Mouse (Mus musculus) hindbrain, embryonic 10.5 days (tissue): Measurements from ENCODE around the gene Bid. TPM values are rescaled to one million over a fixed set of nuclear protein-coding genes. Genes with fewer than 3 reads are reported as not detected.
A peak's percentile ranks its signal among the peaks of the same experiment; 100 is the strongest.

Experiments
- DNase-seq: peaks from one replicate; pipeline ENCODE4 v3.0.0-alpha.2; 2017; ENCODE audit warnings: low spot score
- H3K27ac ChIP-seq: fragments of 300-500 bp; sonication (generic); 2 replicates; pipeline ENCODE4 v1.5.1; 2016; ENCODE audit warnings: mild to moderate bottlenecking, moderate library complexity
- H3K27me3 ChIP-seq: fragments of 300-500 bp; sonication (generic); 2 replicates; pipeline ENCODE4 v1.6.1; 2016; ENCODE audit warnings: mild to moderate bottlenecking; ENCODE audit not compliant: poor library complexity, insufficient read depth, severe bottlenecking
- H3K36me3 ChIP-seq: fragments of 300-500 bp; sonication (generic); 2 replicates; pipeline ENCODE4 v1.6.1; 2016; ENCODE audit warnings: mild to moderate bottlenecking, moderate library complexity
- H3K4me1 ChIP-seq: fragments of 300-500 bp; sonication (generic); replicated peaks from 2 replicates; pipeline ENCODE4 v1.6.1; 2016; ENCODE audit warnings: mild to moderate bottlenecking
- H3K4me3 ChIP-seq: fragments of 300-500 bp; sonication (generic); 2 replicates; pipeline ENCODE4 v1.5.1; 2016; ENCODE audit warnings: mild to moderate bottlenecking, moderate library complexity
- H3K9me3 ChIP-seq: fragments of 300-500 bp; sonication (generic); 2 replicates; pipeline ENCODE4 v1.6.1; 2016; ENCODE audit warnings: mild to moderate bottlenecking, moderate library complexity
- WGBS: fragments of 180-500 bp; shearing (Covaris S2); methylation state at CpG from one replicate; pipeline ENCODE4 v1.1.7; 2016; 5-methylcytosine and 5-hydroxymethylcytosine counted together
- polyA plus RNA-seq: library from polyadenylated mRNA; unstranded; fragments of >200 nt; fragmentation: Nextera tagmentation; extraction: Ambion mirVana; gene quantifications from 2 replicates; pipeline ENCODE4 v1.2.1, GENCODE M21; 2016

The Bid gene
- 15.7 and 17.5 TPM in 2 replicates for polyA plus RNA-seq

DNA sequence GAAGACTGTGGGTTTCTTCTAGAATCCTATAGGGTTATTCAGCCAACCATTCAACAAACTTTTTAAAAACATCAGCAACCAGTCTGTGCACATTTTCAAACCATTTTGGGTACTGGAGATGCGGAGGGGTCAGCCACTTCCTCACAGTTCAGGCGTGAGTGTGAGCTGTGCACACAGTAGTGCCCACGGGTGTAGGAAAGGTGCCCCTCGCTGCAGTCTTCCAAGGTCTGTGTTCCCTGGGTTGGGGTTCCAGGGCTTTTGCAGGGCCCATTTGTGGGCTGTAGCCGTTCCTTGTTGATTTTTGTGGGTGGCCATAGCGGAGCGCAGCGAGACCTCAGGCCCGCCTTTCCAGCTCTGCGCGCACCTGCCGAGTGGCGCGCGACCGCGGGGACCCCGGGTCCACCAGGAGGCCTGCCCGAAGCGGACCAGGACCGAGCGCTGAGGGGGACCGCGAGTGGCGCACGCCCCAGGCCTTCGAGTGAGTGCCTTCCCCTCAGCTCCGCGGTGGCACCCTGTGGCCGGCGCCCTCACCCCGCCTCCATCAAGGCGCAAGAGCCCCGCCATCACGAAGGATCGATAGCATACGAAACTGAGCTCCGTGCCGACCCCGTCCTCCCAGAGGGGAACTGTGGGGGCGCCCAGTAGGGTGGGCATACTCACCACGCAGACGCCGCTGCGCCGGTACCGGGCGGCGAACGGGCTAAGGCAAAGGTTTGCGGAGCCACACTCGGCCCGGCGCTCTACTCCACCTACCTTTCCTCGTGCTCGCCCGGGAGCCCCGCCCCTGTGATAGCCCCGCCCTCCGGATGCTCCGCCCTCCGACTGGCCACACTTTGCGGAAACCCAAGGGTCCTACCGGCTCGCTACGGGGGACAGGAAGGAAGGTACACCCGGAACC, at the start of gene Bid:
Gene Bid (minus strand): TSS at position 780 of the 898 bp plus-strand sequence.
- H3K27me3 ChIP-seq, result peaks cover 19% of the 10 kb centered on the region
- H3K36me3 ChIP-seq, result no peaks in the 10 kb centered on the region
- H3K27ac ChIP-seq, result peak within 1 kb of the TSS; percentile 79
- H3K4me3 ChIP-seq, result peak within 1 kb of the TSS; percentile 77
- no peaks in the 10 kb centered on the region for H3K9me3 ChIP-seq
- peaks cover 26% of the 10 kb centered on the region for H3K4me1 ChIP-seq
- under 1% methylated on average over 67 of the region's 67 CpGs for WGBS
- peak; percentile 90 for DNase-seq

DNA sequence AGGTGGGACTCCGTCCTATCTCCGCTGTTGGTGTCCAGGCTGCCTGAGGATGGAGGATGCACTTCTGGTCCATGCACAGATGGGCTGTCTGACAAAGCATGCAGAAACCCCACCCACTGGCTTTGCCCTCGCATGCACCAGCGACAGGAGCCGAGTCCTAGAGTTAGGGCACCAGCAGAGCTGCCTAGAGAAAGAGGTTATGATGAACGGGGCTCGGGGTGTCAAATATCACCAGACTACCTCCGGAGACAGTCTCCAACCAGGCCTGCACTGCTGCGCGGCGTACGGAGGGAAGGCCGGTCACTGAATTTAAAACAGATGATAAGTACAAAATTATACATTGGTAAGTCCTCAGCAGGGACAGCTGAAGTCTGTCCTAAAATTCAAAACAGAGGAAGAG, 49.2 kb upstream of the Bid start:
- Histone ChIP-seq H3K27ac (no peak overlapping the region), H3K27me3 (no peaks in the 10 kb centered on the region), H3K9me3 (no peaks in the 10 kb centered on the region), H3K4me1 (peaks cover 4% of the 10 kb centered on the region; the same call in 1 of the 2 replicates), H3K4me3 (no peak overlapping the region), H3K36me3 (peaks cover 32% of the 10 kb centered on the region)
- WGBS, result 60% methylated on average over 13 of the region's 13 CpGs
- peak; percentile 35 for DNase-seq

DNA sequence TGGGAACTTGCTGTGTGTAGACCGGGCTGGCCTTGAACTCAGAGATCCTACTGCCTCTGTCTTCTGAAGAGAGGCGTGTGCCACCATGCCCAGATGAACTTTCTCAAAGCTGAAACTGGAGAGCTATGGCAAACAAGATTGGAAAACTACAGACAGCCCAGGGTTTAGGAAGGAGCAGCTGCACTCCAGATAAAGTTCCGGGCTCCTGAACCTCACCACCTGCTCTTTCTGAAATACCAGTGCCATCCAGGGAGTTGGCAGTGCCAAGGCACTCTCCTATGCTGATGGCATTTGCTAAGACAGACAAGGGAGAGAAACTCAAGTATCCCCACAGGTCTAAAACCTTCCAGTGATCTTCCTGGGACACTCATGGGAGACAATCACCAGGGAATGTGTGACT, 47.5 kb upstream of the Bid start:
- H3K4me1 ChIP-seq, result peaks cover 4% of the 10 kb centered on the region; the same call in 1 of the 2 replicates
- no peak overlapping the region for H3K4me3 ChIP-seq
- DNase-seq, result no peak
- no peaks in the 10 kb centered on the region for H3K27me3 ChIP-seq
- no peaks in the 10 kb centered on the region for H3K9me3 ChIP-seq
- no peak overlapping the region for H3K27ac ChIP-seq
- H3K36me3 ChIP-seq, result peaks cover 24% of the 10 kb centered on the region
- 96% methylated on average over 3 of the region's 3 CpGs for WGBS

- H3K4me1 ChIP-seq, result no peaks in the 10 kb centered on the region; the same call in 1 of the 2 replicates
- 90% methylated on average over 9 of the region's 9 CpGs for WGBS
- no peak for DNase-seq
These were observed 43.8 kb upstream of the Bid start for GRCm38 (mm10) chr6:120960338-120961030.

GRCm38 (mm10) chr6:120957331-120957730, 40.7 kb upstream of the Bid start:
- no peak for DNase-seq
- Histone ChIP-seq H3K27ac (no peak overlapping the region), H3K9me3 (no peaks in the 10 kb centered on the region), H3K4me1 (no peaks in the 10 kb centered on the region), H3K36me3 (peaks cover 64% of the 10 kb centered on the region), H3K4me3 (no peak overlapping the region), H3K27me3 (no peaks in the 10 kb centered on the region)
- 89% methylated on average over 4 of the region's 4 CpGs for WGBS

More at GRCm38 (mm10) chr6:120960338-120961030, 43.8 kb upstream of the Bid start:
- peaks cover 51% of the 10 kb centered on the region for H3K36me3 ChIP-seq
- no peak overlapping the region for H3K4me3 ChIP-seq
- H3K27me3 ChIP-seq, result no peaks in the 10 kb centered on the region
- no peak overlapping the region for H3K27ac ChIP-seq
- H3K9me3 ChIP-seq, result no peaks in the 10 kb centered on the region

GRCm38 (mm10) chr6:120956259-120957161, 39.9 kb upstream of the Bid start:
- H3K36me3 ChIP-seq, result peaks cover 69% of the 10 kb centered on the region
- 87% methylated on average over 11 of the region's 11 CpGs for WGBS

DNA sequence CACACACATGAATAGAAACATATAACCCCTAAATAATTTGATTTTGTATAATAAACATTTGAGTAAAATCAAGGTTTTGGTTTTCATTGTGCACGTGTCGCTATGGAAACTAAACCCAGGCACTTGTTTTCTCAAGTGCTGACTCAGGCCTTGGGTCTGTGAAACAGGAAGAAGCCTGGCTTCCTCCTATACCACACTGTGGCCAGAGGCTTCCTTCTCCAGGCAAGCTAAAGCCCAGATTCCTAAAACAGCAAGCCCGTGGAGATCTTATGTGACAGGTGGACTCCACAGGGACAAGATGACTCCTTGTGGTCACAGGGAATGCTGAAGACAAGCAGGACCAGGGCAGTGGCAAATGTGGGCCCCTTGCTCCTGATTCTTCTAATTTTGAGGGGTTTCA, 38.6 kb upstream of the Bid start:
- Histone ChIP-seq H3K9me3 (no peaks in the 10 kb centered on the region), H3K4me1 (no peaks in the 10 kb centered on the region), H3K27me3 (no peaks in the 10 kb centered on the region), H3K36me3 (peaks cover 74% of the 10 kb centered on the region), H3K4me3 (no peak overlapping the region), H3K27ac (no peak overlapping the region)
- 85% methylated on average over 3 of the region's 3 CpGs for WGBS
- no peak for DNase-seq

More at GRCm38 (mm10) chr6:120956259-120957161, 39.9 kb upstream of the Bid start:
- H3K4me1 ChIP-seq, result no peaks in the 10 kb centered on the region
- no peaks in the 10 kb centered on the region for H3K9me3 ChIP-seq
- no peak for DNase-seq
- H3K27ac ChIP-seq, result no peak overlapping the region
- H3K4me3 ChIP-seq, result no peak overlapping the region
- H3K27me3 ChIP-seq, result no peaks in the 10 kb centered on the region

GRCm38 (mm10) chr6:120954241-120954640, 37.6 kb upstream of the Bid start:
- H3K4me3 ChIP-seq, result no peak overlapping the region
- no peak overlapping the region for H3K27ac ChIP-seq
- no peaks in the 10 kb centered on the region for H3K9me3 ChIP-seq
- no peaks in the 10 kb centered on the region for H3K4me1 ChIP-seq
- H3K36me3 ChIP-seq, result peaks cover 79% of the 10 kb centered on the region
- no peak for DNase-seq
- WGBS, result 93% methylated on average over 8 of the region's 8 CpGs
- no peaks in the 10 kb centered on the region for H3K27me3 ChIP-seq

DNA sequence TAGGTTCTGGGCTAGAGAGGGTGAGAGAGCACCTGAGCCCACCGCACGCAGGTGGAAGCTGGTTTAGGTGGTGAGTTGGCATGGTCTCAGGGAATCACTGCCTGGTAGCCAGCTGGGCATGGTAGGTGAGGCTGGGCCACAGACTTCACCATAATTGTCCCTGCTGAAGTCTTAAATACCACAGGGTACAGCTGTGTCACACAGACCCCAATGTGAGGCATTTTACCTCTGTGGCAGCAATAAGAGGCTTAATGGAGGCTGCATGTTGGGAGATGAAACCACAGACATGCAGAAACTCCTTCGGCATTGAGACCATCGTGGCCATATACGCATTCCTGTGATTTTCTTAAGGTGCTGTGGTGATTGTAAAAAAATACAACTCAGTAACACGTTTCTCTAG, 35.8 kb upstream of the Bid start:
- H3K27ac ChIP-seq, result no peak overlapping the region
- no peaks in the 10 kb centered on the region for H3K4me1 ChIP-seq
- no peaks in the 10 kb centered on the region for H3K27me3 ChIP-seq
- peaks cover 65% of the 10 kb centered on the region for H3K36me3 ChIP-seq
- no peaks in the 10 kb centered on the region for H3K9me3 ChIP-seq
- WGBS, result 92% methylated on average over 6 of the region's 6 CpGs
- no peak overlapping the region for H3K4me3 ChIP-seq
- no peak for DNase-seq

DNA sequence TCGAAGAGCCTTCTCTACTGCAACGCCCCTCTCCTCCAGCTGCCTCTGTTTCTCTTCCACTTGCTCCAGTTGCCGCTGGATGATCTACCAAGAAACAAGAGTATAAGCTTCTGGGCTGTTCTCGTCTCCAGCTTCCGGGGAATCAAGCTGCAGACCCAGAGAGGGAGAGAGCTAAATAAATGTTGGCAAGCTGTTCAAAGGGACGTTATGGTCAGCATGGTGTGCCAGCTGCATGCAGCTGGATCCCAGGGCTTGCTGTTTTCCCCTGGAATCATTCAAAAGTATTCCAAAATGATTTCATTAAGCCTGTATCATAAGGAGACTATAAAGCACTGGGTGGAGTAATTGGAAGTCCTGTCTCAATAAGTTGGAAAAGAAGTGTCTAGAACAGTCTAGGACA, 34.7 kb upstream of the Bid start:
- H3K4me1 ChIP-seq, result no peaks in the 10 kb centered on the region
- WGBS, result 93% methylated on average over 6 of the region's 6 CpGs
- H3K27ac ChIP-seq, result no peak overlapping the region
- peaks cover 59% of the 10 kb centered on the region for H3K36me3 ChIP-seq
- H3K9me3 ChIP-seq, result no peaks in the 10 kb centered on the region
- no peaks in the 10 kb centered on the region for H3K27me3 ChIP-seq
- H3K4me3 ChIP-seq, result no peak overlapping the region
- no peak for DNase-seq

GRCm38 (mm10) chr6:120945510-120945909, 28.9 kb upstream of the Bid start:
- Histone ChIP-seq H3K4me1 (no peaks in the 10 kb centered on the region), H3K27me3 (no peaks in the 10 kb centered on the region), H3K36me3 (peaks cover 27% of the 10 kb centered on the region), H3K4me3 (no peak overlapping the region), H3K27ac (no peak overlapping the region), H3K9me3 (no peaks in the 10 kb centered on the region)
- no peak for DNase-seq
- WGBS, result 96% methylated on average over 9 of the region's 9 CpGs

DNA sequence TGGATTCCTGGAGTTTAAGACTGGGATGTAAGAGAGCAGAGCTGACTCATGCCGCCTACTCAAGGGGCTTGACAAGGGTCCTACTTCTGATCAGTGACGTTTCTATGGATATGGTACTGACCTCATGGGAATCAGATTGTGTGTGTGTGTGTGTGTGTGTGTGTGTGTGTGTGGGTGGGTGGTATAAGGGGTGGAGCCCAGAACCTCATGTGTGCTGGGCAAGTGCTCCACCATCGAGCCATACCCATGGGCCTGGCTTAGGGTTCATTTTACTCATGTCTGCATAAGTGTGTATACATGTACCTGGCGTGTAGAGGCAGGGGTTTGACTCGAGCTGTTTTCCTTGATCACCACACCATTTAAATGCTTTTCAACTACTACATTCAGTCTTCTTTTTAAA, 27.3 kb upstream of the Bid start:
- Histone ChIP-seq H3K4me1 (no peaks in the 10 kb centered on the region), H3K27me3 (no peaks in the 10 kb centered on the region), H3K9me3 (no peaks in the 10 kb centered on the region), H3K4me3 (no peak overlapping the region), H3K27ac (no peak overlapping the region), H3K36me3 (peaks cover 11% of the 10 kb centered on the region)
- DNase-seq, result no peak
- WGBS, result 83% methylated on average over 5 of the region's 5 CpGs
